Mouse (Mus musculus) lung, postnatal 36 days (tissue): ENCODE measurements around the gene B3gnt9.
"Not testable (repeated sequence)": the region's sequence is repeated elsewhere in the genome, so short reads cannot be mapped to it uniquely, and the experiment has no call there.

Experiments used
- DNase-seq: peaks from one replicate; pipeline ENCODE4 v3.0.0; 2022; ENCODE audit warnings: mixed read lengths

Gene B3gnt9

DNA sequence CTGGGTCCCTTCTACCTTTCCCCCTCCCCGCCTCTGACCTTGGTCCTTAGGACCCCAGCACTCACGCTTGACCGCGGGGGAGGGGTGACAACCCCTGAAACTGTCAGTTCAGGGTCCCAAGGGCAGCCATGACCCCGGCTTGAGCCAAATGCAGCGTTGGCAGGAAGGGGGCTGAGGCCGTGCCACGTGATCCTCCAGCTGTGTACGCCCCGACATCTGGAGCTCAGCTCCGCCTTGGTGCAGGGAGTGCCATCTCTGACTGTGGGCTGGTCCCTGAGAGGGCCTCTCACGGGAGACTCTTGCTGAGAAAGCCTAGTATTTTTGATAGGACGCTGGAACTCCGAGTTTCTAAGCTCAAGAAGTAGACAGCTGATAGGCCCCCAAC is at the start of gene B3gnt9:
Gene B3gnt9, minus strand, starts transcription at position 188 of the 385 bp plus-strand sequence.
- DNase-seq, result peak; percentile 78

DNA sequence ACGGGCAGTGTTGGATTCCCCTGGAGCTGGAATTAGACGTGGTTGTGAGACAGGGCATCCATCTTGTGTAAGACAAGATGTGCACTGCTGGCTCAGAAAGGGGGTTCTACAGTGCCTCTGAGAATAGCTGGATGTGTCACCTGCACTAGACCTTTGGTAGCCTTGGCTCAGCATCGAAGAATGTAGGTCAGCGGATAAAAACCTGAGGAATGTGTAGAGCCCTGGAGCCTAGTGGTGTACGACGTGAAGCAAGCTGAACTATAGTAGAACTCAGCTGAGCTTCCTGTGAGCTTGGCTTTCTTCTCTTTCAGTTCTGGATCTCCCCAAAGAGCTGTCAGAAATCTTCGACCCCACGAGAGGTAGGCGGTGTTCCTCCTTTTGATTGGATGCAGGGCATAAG is 48.9 kb upstream of the B3gnt9 start:
- peak; percentile 34 for DNase-seq

DNA sequence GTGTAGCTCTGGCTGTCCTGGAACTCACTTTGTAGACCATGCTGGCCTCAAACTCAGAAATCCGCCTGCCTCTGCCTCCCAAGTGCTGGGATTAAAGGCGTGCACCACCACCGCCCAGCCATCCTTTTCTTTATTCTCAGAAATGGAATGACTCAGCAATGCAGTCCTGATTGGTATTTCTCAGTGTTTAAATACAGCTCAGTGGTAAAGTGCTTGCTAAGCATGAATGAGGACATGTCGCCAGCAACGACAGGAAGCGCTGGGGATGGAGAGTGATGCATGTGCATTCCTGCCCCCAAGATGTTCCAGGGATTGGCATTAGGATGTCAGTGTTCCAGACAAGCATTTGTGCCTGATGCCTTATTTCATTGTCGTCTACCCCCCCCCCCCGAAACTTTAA is 48.4 kb upstream of the B3gnt9 start:
- no peak for DNase-seq

- no peak for DNase-seq
Observed at GRCm38 (mm10) chr8:105299962-105300361, 45.0 kb upstream of the B3gnt9 start.

DNA sequence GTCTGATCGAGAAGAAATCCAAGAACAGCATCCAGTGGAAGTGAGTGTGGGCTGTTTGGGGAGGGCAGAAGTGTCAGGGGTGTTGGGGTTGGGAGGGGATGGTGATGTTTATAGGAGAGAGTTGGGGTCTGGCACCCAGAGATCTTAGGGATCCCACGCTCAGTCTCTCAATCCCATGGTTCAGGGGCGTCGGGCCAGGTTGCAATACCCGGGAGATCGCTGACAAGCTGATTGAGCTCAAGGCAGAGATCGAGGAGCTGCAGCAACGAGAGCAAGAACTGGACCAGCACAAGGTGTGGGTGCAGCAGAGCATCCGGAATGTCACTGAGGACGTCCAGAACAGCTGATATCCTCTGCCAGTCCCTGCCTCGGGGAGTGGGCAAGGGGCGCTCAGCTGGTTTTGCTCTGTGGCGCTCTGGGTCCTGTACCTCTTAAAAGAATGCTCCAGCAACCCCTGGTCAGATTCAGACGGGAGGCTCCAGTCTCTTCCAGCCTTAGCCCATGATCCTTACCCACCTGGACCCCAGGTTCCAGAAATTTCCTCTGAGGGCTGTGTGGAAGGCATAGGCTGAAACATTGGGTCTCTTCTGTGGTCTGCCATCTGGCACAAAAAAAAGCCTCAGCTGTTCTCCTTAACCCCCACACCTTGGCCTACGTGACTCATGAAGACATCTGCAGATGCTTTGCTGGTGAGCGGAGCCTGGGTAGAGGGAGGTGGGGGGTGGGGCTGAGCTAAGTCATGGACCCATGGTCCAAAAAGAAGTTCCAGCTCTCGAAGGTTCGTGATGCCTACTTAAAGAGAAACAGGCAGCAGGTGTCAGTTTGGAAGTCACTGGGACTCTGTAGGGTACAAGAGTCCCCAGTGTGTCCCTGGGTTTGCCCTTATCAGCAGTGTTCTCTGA is 43.6 kb upstream of the B3gnt9 start:
- DNase-seq, result no peak

DNA sequence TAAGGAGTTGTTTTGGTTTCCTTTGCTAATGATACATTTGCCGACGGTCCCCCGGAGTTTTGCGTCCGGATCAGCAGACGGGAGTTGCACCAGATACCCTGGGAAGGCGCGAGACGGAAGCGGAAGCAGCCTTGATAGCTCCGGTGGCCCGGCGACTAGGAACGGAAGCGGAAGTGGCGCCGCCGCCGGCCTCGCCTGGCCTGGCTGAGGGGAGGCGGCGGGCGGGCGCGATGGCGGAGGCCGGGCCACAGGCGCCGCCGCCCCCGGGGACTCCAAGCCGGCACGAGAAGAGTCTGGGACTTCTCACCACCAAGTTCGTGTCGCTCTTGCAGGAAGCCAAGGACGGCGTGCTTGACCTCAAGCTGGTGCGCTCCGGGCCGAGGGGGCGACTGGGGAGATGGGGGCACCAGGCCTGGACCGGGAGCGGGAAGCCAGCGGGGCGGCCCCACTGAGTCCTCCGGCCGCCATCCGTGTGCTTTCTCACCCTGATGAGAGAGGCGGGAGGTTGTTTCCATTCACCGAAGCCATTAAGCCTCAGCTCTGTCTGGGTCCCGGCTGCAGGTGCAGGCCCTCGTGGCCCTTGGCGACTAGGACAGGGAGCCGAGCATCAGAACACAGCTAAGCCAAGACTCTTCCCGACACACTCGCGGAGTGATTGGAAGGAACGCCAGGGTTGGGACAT is 42.7 kb upstream of the B3gnt9 start, which contains the start of gene E2f4:
Gene E2f4, plus strand, starts transcription at position 153 of the 682 bp plus-strand sequence.
- DNase-seq, result peak; percentile 96

DNA sequence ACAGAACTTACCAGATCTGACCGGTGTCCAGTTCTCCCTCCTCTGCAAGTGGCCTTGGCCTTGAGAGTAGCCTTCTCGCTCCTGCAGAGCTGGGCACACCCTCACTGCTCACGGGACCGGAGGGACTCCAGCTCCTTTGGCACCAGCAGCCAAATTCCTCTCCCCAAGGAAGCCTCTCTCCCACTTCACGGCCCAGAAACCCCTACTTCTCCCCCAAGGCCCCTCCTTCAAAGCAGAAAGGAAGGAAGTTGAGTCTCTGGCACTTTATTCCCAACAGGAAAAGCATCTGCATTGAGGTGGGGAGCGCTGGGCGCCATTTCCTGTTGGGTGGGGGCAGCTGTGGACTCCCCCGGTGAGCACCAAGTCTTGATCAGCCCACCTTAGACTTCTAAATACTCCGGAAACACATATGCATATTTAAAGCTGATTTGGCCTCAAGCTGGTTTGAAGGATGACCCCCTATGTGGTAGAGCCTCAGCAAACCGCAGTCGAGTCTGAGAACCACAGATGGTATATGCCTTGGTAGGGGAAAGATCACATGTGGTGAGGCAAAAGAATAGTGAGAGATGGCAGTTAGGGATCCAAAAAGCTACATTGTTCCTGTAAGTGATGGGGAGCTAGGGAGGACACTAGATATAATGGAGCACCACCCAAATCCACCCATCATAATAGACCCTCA is 41.1 kb upstream of the B3gnt9 start, which contains the start of gene Exoc3l:
Gene Exoc3l, minus strand, starts transcription at position 207 of the 679 bp plus-strand sequence.
- peak; percentile 45 for DNase-seq

DNA sequence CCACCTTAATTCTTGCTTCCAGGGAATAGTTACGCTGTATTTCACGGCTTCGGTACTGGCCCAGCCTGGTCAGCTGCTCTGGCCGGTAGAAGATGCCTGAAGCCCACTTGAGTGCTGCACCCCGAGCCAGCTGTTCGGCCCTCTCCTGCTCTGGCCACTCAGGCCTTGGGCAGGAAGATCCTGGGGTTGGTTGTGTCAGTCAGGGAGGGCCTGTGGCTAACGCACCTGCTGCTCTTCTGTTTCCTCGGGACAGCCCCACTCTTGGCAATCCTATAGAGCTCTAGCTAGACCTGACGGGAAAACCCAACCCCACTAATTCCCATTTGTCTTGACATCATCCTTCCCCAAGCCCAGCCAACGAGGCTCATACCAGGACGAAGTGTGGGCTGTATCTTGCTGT is 40.3 kb upstream of the B3gnt9 start:
- DNase-seq, result no peak

GRCm38 (mm10) chr8:105294776-105295175 is 39.8 kb upstream of the B3gnt9 start:
- peak; percentile 57 for DNase-seq

GRCm38 (mm10) chr8:105293405-105293804 is 38.5 kb upstream of the B3gnt9 start:
- DNase-seq, result no peak

GRCm38 (mm10) chr8:105292471-105292870 is 37.5 kb upstream of the B3gnt9 start:
- no peak for DNase-seq

DNA sequence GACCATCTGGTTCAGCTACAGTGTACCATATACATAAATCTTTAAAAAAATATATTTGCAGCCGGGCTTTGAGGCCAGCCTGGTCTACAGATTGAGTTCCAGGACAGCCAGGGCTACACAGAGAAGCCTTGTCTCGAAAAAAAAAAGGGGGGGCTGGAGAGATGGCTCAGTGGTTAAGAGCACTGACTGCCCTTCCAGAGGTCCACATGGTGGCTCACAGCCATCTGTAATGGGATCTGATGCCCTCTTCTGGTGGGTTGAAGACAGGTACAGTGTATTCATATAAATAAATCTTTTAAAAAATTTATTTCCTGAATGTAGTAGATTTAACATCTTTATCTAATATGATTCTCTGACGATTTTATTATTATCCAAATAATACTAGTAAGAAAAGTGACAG is 36.8 kb upstream of the B3gnt9 start:
- not testable (repeated sequence) for DNase-seq

GRCm38 (mm10) chr8:105291364-105291763 is 36.4 kb upstream of the B3gnt9 start:
- not testable (repeated sequence) for DNase-seq

- peak; percentile 96 for DNase-seq
Observed at GRCm38 (mm10) chr8:105290554-105291314, 35.8 kb upstream of the B3gnt9 start.

DNA sequence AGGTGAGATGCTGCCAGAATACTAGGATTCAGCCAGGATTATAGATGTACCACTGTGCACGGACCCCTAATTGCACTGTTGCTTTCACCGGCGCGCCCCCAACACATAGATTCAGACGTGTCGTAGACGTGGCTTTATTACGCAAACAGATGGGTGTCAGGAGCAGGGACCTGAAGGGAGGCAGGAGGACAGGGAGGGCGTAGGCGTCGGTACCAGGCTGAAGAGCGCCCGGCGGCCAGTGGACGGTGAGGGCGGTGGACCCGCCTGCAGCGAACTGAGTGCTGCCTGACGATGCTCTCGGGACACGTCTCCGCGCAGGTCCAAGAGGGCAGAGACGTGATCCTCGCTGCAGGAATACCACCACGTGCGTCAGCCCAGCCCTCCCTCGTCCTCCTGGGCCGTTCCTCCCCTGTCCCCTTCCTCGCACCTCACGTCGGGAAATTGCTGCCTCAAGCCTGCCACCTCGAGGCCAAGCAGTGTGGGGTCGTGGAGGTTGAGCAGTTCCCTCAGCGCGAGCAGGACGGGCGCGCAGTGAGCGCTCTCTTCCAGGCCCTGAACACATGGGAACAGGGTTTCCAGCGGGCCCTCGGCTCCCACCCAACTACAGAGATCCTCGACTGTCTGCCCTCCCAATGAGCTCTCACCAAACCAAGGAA is 35.0 kb upstream of the B3gnt9 start, which contains the start of gene 4931428F04Rik:
Gene 4931428F04Rik, minus strand, starts transcription at position 60 of the 656 bp plus-strand sequence.
- DNase-seq, result peak; percentile 44

DNA sequence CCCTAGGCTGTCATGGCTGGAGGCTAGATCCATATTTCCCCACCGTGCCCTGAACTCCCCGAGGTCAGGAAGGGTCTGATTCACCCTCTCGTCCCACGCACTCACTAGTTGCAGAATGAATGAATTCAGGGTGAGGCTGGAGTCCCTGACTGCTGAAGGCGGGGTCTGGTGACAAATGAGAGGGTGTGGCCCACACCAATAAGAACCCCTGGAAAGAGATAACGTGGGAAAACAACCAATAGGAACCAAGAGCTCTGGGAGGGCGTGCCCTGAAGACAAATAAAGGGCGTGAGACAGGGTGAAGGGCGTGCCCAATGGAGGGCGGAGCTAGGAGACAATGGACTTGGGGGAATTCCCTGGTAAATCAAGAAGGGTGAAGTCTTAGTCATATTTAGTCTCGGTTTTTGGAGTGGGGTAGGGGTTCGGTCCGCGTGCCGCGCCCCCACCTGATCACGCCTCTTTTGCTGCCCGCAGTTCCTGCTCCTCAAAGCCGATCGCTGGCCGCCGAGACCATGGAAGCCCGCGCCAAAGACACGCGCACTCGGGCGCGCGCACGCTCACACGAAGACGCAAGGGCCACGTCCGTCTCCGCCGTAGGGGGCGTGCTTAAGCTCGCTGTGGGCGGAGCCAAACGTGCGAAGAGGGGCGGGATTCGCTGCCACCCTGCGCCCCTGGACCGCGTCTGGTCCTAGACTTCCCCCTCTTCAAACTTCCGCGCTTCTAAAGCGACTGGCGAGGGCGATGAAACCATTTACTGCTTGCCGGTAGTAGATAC is 34.2 kb upstream of the B3gnt9 start:
- peak; percentile 95 for DNase-seq

DNA sequence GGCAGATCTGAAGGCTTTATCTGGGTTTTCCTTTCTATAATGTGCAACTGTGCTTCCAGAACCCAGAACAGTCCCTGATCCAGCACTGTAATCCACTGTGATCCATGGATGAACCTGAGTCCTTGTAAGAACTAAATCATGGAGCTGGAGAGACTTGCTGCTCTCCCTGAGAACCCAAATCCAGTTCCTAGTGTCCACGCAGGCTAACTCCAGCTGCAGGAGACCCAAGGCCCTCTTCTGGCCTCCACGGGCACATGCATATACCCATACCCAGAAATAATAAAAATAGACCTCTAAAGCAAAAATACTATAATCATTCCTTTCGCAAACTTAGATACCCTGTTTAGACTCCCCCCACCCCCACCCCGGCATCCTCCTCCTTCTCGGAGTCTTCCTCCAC is 33.3 kb upstream of the B3gnt9 start:
- DNase-seq, result no peak

DNA sequence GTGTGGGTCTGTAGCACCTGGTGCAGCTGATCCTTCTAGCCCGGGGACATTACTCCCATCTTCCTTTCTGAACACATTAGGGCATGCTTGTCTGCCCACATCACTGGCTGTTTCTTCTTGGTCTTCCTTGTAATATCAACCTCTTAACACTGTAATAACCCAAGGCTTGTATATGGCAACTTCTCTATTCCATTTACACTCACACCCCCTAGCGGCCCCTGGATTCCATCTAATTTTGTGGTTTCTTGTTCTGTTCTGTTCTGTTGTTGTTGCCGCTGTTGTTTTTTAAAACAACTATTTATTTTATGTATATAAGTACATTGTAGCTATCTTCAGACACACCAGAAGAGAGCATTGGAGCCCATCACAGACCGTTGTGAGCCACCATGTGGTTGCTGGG is 32.0 kb upstream of the B3gnt9 start:
- DNase-seq, result no peak

- DNase-seq, result no peak
Observed at GRCm38 (mm10) chr8:105285514-105285913, 30.6 kb upstream of the B3gnt9 start.

DNA sequence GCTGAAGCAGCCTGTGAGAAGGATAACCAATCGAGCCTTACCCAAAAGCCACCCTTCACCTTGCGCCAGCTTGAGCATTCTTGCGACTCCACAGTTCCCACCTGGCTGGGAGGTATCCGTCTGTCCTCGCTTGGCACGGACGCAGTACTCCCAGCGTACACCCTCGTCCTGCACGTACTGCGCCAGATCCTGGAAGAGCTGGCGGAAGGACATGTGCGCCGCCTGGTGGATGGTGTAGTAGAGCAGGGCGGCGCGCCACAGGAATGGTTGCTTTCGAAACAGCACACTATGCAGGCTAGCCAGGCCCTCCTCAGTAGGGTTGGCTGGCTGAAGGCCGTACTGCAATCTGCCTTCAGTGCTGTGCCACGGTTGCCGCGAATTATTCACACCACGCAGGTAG is 28.1 kb upstream of the B3gnt9 start:
- DNase-seq, result peak; percentile 74

DNA sequence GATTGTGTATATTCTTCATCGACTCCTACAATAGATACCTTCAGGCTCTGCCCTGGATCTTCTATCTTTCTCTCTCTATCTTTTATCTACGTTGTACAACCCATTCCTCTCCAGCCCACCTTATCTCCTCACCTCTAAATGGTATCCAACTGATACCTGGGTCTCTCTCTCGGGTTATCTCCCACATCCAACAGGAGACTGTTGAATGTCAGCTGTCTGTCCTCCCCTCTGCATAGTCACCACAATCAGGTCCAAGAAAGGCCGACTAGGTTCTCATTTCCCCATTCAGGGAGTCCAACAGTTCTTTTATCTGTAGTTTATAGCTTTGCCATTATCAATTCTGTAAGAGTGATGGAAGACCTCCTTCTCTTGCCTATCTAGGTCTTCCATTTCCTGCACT is 27.3 kb upstream of the B3gnt9 start:
- DNase-seq, result no peak
